Mouse (Mus musculus) stomach, embryonic 14.5 days (tissue): ENCODE measurements around the gene Rpl34. TPM values are rescaled to one million over a fixed set of nuclear protein-coding genes. Genes with fewer than 3 reads are reported as not detected.

Source experiments
- ATAC-seq: fragments of 200-750 bp; cut with Nextera tagmentation; 2 replicates; pipeline ENCODE4 v1.8.0; 2017; ENCODE audit warnings: low read depth, moderate TSS enrichment; ENCODE audit not compliant: insufficient number of reproducible peaks, insufficient read depth, low FRiP score
- H3K27ac ChIP-seq: fragments of 300-500 bp; sonication (generic); 2 replicates; pipeline ENCODE4 v1.5.1; 2014; ENCODE audit warnings: mild to moderate bottlenecking, low read length, moderate library complexity, mixed read lengths
- H3K27me3 ChIP-seq: fragments of 300-500 bp; sonication (generic); 2 replicates; pipeline ENCODE4 v1.6.1; 2014; ENCODE audit warnings: low read length, control low read depth, mixed read lengths; ENCODE audit not compliant: control insufficient read depth, insufficient read depth
- H3K36me3 ChIP-seq: fragments of 300-500 bp; sonication (generic); 2 replicates; pipeline ENCODE4 v1.6.1; 2014; ENCODE audit warnings: mild to moderate bottlenecking, control low read depth, low read length, moderate library complexity, mixed read lengths; ENCODE audit not compliant: control insufficient read depth, insufficient read depth
- H3K4me1 ChIP-seq: fragments of 300-500 bp; sonication (generic); 2 replicates; pipeline ENCODE4 v1.6.1; 2014; ENCODE audit warnings: low read length, control low read depth, mixed read lengths; ENCODE audit not compliant: control insufficient read depth, insufficient read depth
- H3K4me2 ChIP-seq: fragments of 300-500 bp; sonication (generic); replicated peaks from 2 replicates; pipeline ENCODE4 v1.6.1; 2014; ENCODE audit warnings: low read depth, low read length, control low read depth
- H3K4me3 ChIP-seq: fragments of 300-500 bp; sonication (generic); 2 replicates; pipeline ENCODE4 v1.5.1; 2014; ENCODE audit warnings: low read depth, low read length, control low read depth
- H3K9ac ChIP-seq: fragments of 300-500 bp; sonication (generic); replicated peaks from 2 replicates; pipeline ENCODE4 v1.6.1; 2014; ENCODE audit warnings: low read depth, mild to moderate bottlenecking, control low read depth, low read length, moderate library complexity, mixed read lengths
- H3K9me3 ChIP-seq: fragments of 300-500 bp; sonication (generic); 2 replicates; pipeline ENCODE4 v1.6.1; 2016; ENCODE audit warnings: low read depth, low read length, control low read depth; ENCODE audit not compliant: control insufficient read depth
- WGBS: fragments of 180-500 bp; shearing (Covaris S2); extraction: QIAGEN DNeasy Blood & Tissue Kit; methylation state at CpG from one replicate; pipeline ENCODE4 v1.1.7; 2014; 5-methylcytosine and 5-hydroxymethylcytosine counted together
- polyA plus RNA-seq: library from polyadenylated mRNA; unstranded; fragments of >200 nt; fragmentation: Nextera tagmentation; extraction: Ambion mirVana; gene quantifications from 2 replicates; pipeline ENCODE4 v1.2.1, GENCODE M21; 2014

Rpl34 gene
- polyA plus RNA-seq, 1 experiment from 2014 or later = 1,133 TPM

GRCm38 (mm10) chr3:130722733-130723478 lies 7.3 kb downstream of the Rpl34 start:
- no peak overlapping the region for H3K4me2 ChIP-seq

GRCm38 (mm10) chr3:130720225-130720624 lies 10.0 kb downstream of the Rpl34 start:
- H3K36me3 ChIP-seq = no peaks in the 10 kb centered on the region; the same call in 1 of the 2 replicates
- no peak overlapping the region for H3K9ac ChIP-seq
- WGBS = 86% methylated on average over 4 of the region's 4 CpGs
- no peak for ATAC-seq
- no peaks in the 10 kb centered on the region for H3K9me3 ChIP-seq
- H3K27ac ChIP-seq = no peak overlapping the region
- no peaks in the 10 kb centered on the region for H3K27me3 ChIP-seq
- no peak overlapping the region for H3K4me3 ChIP-seq
- no peaks in the 10 kb centered on the region for H3K4me1 ChIP-seq
- no peak overlapping the region for H3K4me2 ChIP-seq

More at GRCm38 (mm10) chr3:130722733-130723478, 7.3 kb downstream of the Rpl34 start:
- no peak overlapping the region for H3K27ac ChIP-seq
- H3K4me1 ChIP-seq = no peaks in the 10 kb centered on the region
- no peaks in the 10 kb centered on the region for H3K27me3 ChIP-seq
- no peak overlapping the region for H3K4me3 ChIP-seq
- WGBS = 77% methylated on average over 11 of the region's 11 CpGs
- H3K9me3 ChIP-seq = no peaks in the 10 kb centered on the region
- H3K36me3 ChIP-seq = peaks cover 24% of the 10 kb centered on the region
- no peak overlapping the region for H3K9ac ChIP-seq
- ATAC-seq = no peak

GRCm38 (mm10) chr3:130718871-130719270 lies 11.3 kb downstream of the Rpl34 start:
- H3K27me3 ChIP-seq = no peaks in the 10 kb centered on the region
- 70% methylated on average over 4 of the region's 4 CpGs for WGBS
- no peak overlapping the region for H3K4me3 ChIP-seq
- no peak overlapping the region for H3K27ac ChIP-seq
- peak; percentile 61; the same call in 1 of the 2 replicates for ATAC-seq
- no peak overlapping the region for H3K9ac ChIP-seq
- H3K4me1 ChIP-seq = no peaks in the 10 kb centered on the region
- no peaks in the 10 kb centered on the region for H3K9me3 ChIP-seq
- no peaks in the 10 kb centered on the region for H3K36me3 ChIP-seq
- no peak overlapping the region for H3K4me2 ChIP-seq

GRCm38 (mm10) chr3:130716555-130716954 lies 13.6 kb downstream of the Rpl34 start:
- Histone ChIP-seq H3K4me2 (no peak overlapping the region), H3K4me3 (no peak overlapping the region), H3K4me1 (no peaks in the 10 kb centered on the region), H3K9ac (no peak overlapping the region), H3K27ac (no peak overlapping the region), H3K27me3 (no peaks in the 10 kb centered on the region), H3K9me3 (no peaks in the 10 kb centered on the region), H3K36me3 (no peaks in the 10 kb centered on the region)
- no peak for ATAC-seq
- WGBS = 86% methylated on average over 7 of the region's 7 CpGs

GRCm38 (mm10) chr3:130714775-130715568 lies 15.2 kb downstream of the Rpl34 start:
- peak overlapping the region; percentile 31 for H3K4me3 ChIP-seq
- no peaks in the 10 kb centered on the region for H3K9me3 ChIP-seq
- H3K4me2 ChIP-seq = peak overlapping the region; percentile 44
- no peaks in the 10 kb centered on the region for H3K4me1 ChIP-seq
- H3K9ac ChIP-seq = no peak overlapping the region
- no peaks in the 10 kb centered on the region for H3K27me3 ChIP-seq
- H3K27ac ChIP-seq = no peak overlapping the region
- ATAC-seq = no peak
- no peaks in the 10 kb centered on the region for H3K36me3 ChIP-seq
- 19% methylated on average over 22 of the region's 22 CpGs for whole genome bisulfite sequencing

GRCm38 (mm10) chr3:130712891-130713290 lies 17.3 kb downstream of the Rpl34 start:
- peaks cover 3% of the 10 kb centered on the region; the same call in 1 of the 2 replicates for H3K4me1 ChIP-seq
- no peak overlapping the region for H3K27ac ChIP-seq
- no peak overlapping the region for H3K4me3 ChIP-seq
- H3K27me3 ChIP-seq = no peaks in the 10 kb centered on the region
- no peak overlapping the region for H3K9ac ChIP-seq
- ATAC-seq = no peak
- H3K36me3 ChIP-seq = no peaks in the 10 kb centered on the region
- 42% methylated on average over 6 of the region's 6 CpGs for WGBS
- H3K4me2 ChIP-seq = no peak overlapping the region
- H3K9me3 ChIP-seq = no peaks in the 10 kb centered on the region

GRCm38 (mm10) chr3:130710103-130710502 lies 20.1 kb downstream of the Rpl34 start:
- Histone ChIP-seq H3K4me3 (no peak overlapping the region; the same call in 1 of the 2 replicates), H3K9me3 (no peaks in the 10 kb centered on the region), H3K4me2 (peak overlapping the region; percentile 10), H3K27me3 (no peaks in the 10 kb centered on the region), H3K36me3 (no peaks in the 10 kb centered on the region), H3K4me1 (peaks cover 7% of the 10 kb centered on the region; the same call in 1 of the 2 replicates), H3K27ac (no peak overlapping the region), H3K9ac (no peak overlapping the region)
- 50% methylated on average over 7 of the region's 7 CpGs for WGBS
- no peak for ATAC-seq

- Histone ChIP-seq H3K9me3 (no peaks in the 10 kb centered on the region), H3K4me1 (peaks cover 7% of the 10 kb centered on the region; the same call in 1 of the 2 replicates), H3K27ac (peak within 1 kb of the TSS; percentile 82), H3K9ac (peak within 1 kb of the TSS; percentile 67), H3K4me2 (peak within 1 kb of the TSS; percentile 71), H3K27me3 (no peaks in the 10 kb centered on the region), H3K36me3 (peaks cover 2% of the 10 kb centered on the region; the same call in 1 of the 2 replicates), H3K4me3 (peak within 1 kb of the TSS; percentile 75)
- under 1% methylated on average over 45 of the region's 45 CpGs for WGBS
- ATAC-seq = peak; percentile 96
Measured at GRCm38 (mm10) chr3:130708967-130709924, 21.0 kb downstream of the Rpl34 start, which contains the start of gene Ostc. Gene Ostc (minus strand): TSS chr3:130709444.
